Mouse (Mus musculus) MN1 (cell line): ENCODE data around the gene Irf9.

Experiments used
- DNase-seq: peaks from one replicate; pipeline ENCODE4 v3.0.0-alpha.2; 2016; ENCODE audit warnings: low spot score

Gene Irf9

GRCm38 (mm10) chr14:55603271-55603632 is at the start of gene Irf9:
TSS of gene Irf9 (plus strand) at chr14:55603571.
- no peak for DNase-seq

- no peak for DNase-seq
These were observed 48.7 kb upstream of the Irf9 start for GRCm38 (mm10) chr14:55554635-55555034.

GRCm38 (mm10) chr14:55555788-55556187 is 47.6 kb upstream of the Irf9 start:
- DNase-seq, result no peak

- DNase-seq, result peak; percentile 80
These were observed 46.4 kb upstream of the Irf9 start for GRCm38 (mm10) chr14:55557003-55557402.

GRCm38 (mm10) chr14:55557587-55557986 is 45.8 kb upstream of the Irf9 start:
- DNase-seq, result no peak

- DNase-seq, result no peak
These were observed 44.5 kb upstream of the Irf9 start for GRCm38 (mm10) chr14:55558740-55559448.

GRCm38 (mm10) chr14:55559799-55560201 is 43.6 kb upstream of the Irf9 start, which contains the start of gene Dcaf11:
TSS of gene Dcaf11 (plus strand) at chr14:55560006.
- DNase-seq, result peak; percentile 96

- peak; percentile 97 for DNase-seq
These were observed 42.9 kb upstream of the Irf9 start, which contains the start of gene A730061H03Rik for GRCm38 (mm10) chr14:55560202-55561073. TSS of gene A730061H03Rik (minus strand) at chr14:55560406.

GRCm38 (mm10) chr14:55561860-55562259 is 41.5 kb upstream of the Irf9 start:
- no peak for DNase-seq

GRCm38 (mm10) chr14:55563249-55563648 is 40.1 kb upstream of the Irf9 start:
- no peak for DNase-seq

GRCm38 (mm10) chr14:55565748-55566147 is 37.6 kb upstream of the Irf9 start:
- DNase-seq, result no peak

- no peak for DNase-seq
These were observed 35.9 kb upstream of the Irf9 start for GRCm38 (mm10) chr14:55567496-55567895.

GRCm38 (mm10) chr14:55570588-55570987 is 32.8 kb upstream of the Irf9 start:
- no peak for DNase-seq

GRCm38 (mm10) chr14:55571760-55572159 is 31.6 kb upstream of the Irf9 start:
- DNase-seq, result no peak

GRCm38 (mm10) chr14:55575302-55575701 is 28.1 kb upstream of the Irf9 start, which contains the start of gene Fitm1:
TSS of gene Fitm1 (plus strand) at chr14:55575617.
- no peak for DNase-seq

GRCm38 (mm10) chr14:55575711-55576110 is 27.7 kb upstream of the Irf9 start:
- DNase-seq, result no peak

- no peak for DNase-seq
These were observed 27.0 kb upstream of the Irf9 start for GRCm38 (mm10) chr14:55576376-55576775.

- peak; percentile 84 for DNase-seq
These were observed 25.3 kb upstream of the Irf9 start, which contains the start of gene Psme1 for GRCm38 (mm10) chr14:55577871-55578667. TSS of gene Psme1 (plus strand) at chr14:55578123.

GRCm38 (mm10) chr14:55578668-55579269 is 24.6 kb upstream of the Irf9 start:
- peak; percentile 66 for DNase-seq

- no peak for DNase-seq
These were observed 23.6 kb upstream of the Irf9 start for GRCm38 (mm10) chr14:55579511-55580496.
